Mouse (Mus musculus): ENCODE data around the gene Lrba. TPM values are rescaled to one million over a fixed set of nuclear protein-coding genes. Genes with fewer than 3 reads are reported as not detected.

Lrba gene
- polyA plus RNA-seq, 1 experiment from 2014 or later, result 8.8 TPM

DNA sequence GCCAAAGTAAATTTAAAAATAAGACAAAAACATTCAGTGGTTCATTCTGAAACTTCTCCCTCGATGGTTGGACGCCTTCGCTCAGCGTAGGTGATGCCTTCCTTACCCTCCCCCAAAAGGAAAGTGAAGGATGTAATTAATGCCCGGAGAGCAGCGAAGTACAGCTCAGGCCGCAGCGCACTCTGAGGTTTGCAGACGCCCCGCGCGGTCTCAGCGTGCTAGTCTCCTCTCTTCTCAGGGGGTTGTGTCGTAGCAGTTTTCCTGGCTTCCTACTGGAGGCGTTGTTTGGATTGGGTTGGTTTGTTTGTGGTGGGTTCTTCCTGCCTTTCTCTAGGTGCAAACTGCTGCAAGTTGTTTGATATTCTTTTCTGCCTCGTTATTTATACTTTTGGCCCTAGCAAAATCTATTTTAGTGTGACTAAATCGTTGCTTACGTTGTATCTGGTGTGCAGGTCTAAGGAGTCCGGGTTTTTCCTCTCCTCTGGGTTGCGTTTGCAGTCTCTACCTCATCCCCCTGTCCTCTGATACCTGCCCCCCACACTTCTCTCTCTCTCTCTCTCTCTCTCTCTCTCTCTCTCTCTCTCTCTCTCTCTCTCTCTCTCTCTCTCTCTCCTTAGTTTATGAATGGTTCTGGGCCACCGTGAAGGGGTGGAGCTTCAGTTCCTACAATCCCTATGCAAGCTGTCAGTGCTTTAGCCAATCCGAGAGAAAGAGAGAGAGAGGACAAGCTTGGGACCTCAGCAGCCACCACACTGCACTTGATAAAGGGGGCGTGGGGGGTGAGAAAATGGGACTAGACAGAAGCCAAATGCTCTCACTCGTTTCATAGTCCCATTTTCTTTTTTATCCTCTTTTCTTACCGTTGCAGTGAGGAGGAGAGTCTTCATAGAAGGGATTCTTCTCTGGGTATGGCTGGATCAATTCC, 323.9 kb downstream of the Lrba start, which contains the start of gene Mab21l2:
Mab21l2 (minus strand) TSS at position 539 of the 925 bp plus-strand sequence.
- under 1% methylated on average over 25 of the region's 25 CpGs for WGBS
- peak within 1 kb of the TSS; percentile 97 for H3K27ac ChIP-seq (replicated peaks)
- peak within 1 kb of the TSS; percentile 62 for H3K4me3 ChIP-seq
- H3K4me1 ChIP-seq, result peaks cover 21% of the 10 kb centered on the region
- H3K9ac ChIP-seq (replicated peaks), result peak within 1 kb of the TSS; percentile 88
- H3K27me3 ChIP-seq, result 0 out of 2 replicates have a peak, but pooled peaks cover 17% of the 10 kb centered on the region
- H3K4me2 ChIP-seq (replicated peaks), result peak within 1 kb of the TSS; percentile 62
- no peaks in the 10 kb centered on the region for H3K36me3 ChIP-seq
- H3K9me3 ChIP-seq, result no peaks in the 10 kb centered on the region
- ATAC-seq (ENCODE audit: low FRiP score, low read depth), result peak; percentile 92

DNA sequence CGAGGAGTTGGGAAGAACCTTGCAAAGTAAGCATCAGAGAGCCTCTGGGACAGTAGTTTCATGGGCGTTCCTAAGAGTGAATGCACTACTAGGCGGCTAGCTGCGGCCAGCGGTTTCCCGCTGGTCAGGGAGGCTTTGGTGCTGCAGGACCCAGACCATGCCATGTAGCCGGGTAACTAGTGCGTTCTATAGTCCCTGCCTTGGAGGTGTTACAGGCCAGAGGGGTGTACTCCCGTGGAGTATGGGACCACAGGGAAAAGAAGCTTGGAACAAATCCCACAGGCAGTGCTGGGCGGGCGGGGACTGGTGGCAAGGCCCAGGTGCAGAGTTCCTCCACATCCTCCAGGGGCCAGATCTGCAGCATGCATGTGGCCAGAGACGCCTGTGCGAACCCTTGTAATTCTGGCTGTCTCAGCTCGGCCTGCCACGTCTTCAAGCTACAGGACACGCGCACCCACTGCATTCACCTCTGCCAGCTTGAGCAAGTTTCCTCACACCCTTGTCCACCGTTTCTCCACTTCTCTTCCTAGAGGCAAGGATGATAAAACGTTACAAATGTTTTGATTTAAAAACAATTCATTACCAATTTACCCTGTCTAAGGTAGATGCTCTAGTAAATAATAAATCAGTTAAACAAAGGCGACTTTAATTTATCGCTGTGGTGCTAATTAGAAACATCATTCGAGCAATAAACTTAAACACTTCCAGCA, 326.0 kb downstream of the Lrba start:
- ATAC-seq (ENCODE audit: low FRiP score, low read depth), result peak; percentile 35; the same call in 1 of the 2 replicates
- H3K27ac ChIP-seq (replicated peaks), result peak overlapping the region; percentile 86
- H3K27me3 ChIP-seq, result 0 out of 2 replicates have a peak, but pooled peaks cover 16% of the 10 kb centered on the region
- no peaks in the 10 kb centered on the region for H3K9me3 ChIP-seq
- peak overlapping the region; percentile 62 for H3K4me2 ChIP-seq (replicated peaks)
- WGBS, result 3% methylated on average over 22 of the region's 22 CpGs
- peak overlapping the region; percentile 43 for H3K4me3 ChIP-seq
- peak overlapping the region; percentile 75 for H3K9ac ChIP-seq (replicated peaks)
- no peaks in the 10 kb centered on the region for H3K36me3 ChIP-seq
- H3K4me1 ChIP-seq, result peaks cover 21% of the 10 kb centered on the region

DNA sequence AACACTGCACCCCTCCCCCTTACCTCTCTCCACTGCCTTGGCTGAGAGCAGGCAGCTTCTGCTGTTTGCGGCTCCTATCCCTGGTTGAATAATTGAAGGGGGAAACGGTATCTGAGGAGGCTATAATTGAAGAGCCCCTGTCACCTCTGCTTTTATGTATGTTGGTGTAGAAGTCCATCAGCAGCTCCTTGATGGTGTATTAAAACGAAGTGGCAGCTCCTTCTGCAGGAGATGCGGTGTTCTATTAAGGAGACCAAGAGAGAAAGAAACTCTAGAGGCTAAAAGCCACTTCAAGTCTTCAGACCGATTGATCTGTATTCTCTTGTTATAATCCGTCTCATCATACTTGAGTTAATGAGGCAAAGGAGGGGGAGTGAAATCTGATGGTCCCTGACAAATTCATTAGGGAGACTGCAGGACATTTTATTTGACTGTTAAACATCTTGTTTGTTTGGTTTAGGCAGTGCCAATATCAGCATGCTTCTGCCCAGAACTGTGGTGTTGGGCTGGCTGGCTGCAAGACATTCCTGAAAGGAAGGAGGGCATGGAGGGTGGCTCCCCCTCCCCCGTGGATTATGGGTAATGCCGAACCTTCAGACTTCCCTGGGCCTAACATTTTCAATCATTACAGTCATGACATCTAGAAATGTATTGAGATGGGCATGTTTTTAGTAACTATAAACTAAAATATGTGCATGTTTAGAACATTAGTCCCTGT, 326.7 kb downstream of the Lrba start:
- H3K36me3 ChIP-seq, result no peaks in the 10 kb centered on the region
- 0 out of 2 replicates have a peak, but pooled peaks cover 18% of the 10 kb centered on the region for H3K27me3 ChIP-seq
- H3K4me3 ChIP-seq, result peak overlapping the region; percentile 43
- peak overlapping the region; percentile 75 for H3K9ac ChIP-seq (replicated peaks)
- H3K27ac ChIP-seq (replicated peaks), result peak overlapping the region; percentile 86
- no peaks in the 10 kb centered on the region for H3K9me3 ChIP-seq
- ATAC-seq (ENCODE audit: low FRiP score, low read depth), result no peak
- peak overlapping the region; percentile 62 for H3K4me2 ChIP-seq (replicated peaks)
- H3K4me1 ChIP-seq, result peaks cover 21% of the 10 kb centered on the region
- 5% methylated on average over 8 of the region's 8 CpGs for WGBS

DNA sequence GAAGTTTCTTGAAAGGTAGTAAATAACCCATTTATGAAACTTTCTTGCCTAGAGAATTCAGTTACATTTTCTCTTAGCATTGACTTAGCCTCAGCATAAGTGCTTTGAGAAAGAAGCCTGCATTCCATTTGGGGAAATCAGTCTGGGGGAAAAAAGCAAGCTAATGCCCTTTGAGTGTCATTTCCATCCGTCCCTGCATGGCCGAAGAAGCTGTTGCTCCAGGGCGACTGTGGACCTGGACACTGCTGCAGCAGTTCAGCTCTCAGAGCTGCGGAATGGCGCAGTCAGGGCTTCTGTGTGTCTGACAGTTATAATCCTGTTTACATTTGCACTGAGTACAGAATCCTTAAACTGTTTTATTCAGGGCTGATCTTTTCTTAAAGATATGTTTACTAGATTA, 327.7 kb downstream of the Lrba start:
- peak overlapping the region; percentile 62 for H3K4me2 ChIP-seq (replicated peaks)
- ATAC-seq (ENCODE audit: low FRiP score, low read depth), result no peak
- H3K27ac ChIP-seq (replicated peaks), result peak overlapping the region; percentile 71; the same call in 1 of the 2 replicates
- WGBS, result 11% methylated on average over 5 of the region's 5 CpGs
- no peaks in the 10 kb centered on the region for H3K9me3 ChIP-seq
- peak overlapping the region; percentile 24 for H3K4me3 ChIP-seq
- peak overlapping the region; percentile 24; the same call in 1 of the 2 replicates for H3K9ac ChIP-seq (replicated peaks)
- no peaks in the 10 kb centered on the region for H3K36me3 ChIP-seq
- H3K27me3 ChIP-seq, result peaks cover 23% of the 10 kb centered on the region; the same call in 1 of the 2 replicates
- peaks cover 14% of the 10 kb centered on the region for H3K4me1 ChIP-seq

DNA sequence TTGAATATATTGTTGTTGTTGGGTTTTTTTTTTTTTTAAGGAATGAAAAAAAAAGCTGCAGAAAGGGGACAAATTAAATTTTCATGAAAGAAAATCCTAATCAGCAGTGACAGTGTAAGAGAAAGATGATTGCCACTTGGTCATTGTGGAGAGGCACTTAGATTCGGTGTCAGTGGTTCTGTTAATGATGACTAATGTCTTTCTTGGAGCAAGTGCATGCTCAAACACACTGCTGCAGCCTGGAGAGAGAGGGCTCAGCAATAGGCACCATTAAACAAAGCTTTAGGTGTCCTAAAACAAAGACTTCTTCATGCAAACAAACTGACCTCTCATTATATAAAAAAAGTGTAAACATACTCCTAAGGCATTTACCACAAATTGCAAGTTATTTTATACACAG, 334.5 kb downstream of the Lrba start:
- 34% methylated on average over 1 of the region's 1 CpGs for WGBS

DNA sequence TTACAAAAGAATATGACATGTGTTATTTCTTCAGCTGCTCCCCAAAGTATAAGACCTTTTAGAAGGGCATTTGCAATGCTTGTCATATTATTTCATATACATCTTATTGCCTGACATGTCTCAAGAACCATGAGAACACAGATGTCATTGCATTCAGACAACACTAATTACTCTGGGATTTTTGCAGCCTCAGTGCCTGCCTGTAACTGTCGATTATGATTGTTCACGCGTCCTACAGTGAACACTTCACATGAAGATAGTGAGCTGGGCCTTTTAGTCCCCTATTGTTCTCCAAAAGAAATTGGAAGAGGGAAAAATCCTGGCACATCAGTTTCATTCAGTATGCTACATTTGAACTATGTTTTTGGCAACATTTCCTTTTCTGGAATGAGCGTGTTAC, 335.2 kb downstream of the Lrba start:
- ATAC-seq (ENCODE audit: low FRiP score, low read depth), result peak; percentile 68; the same call in 1 of the 2 replicates
- H3K36me3 ChIP-seq, result no peaks in the 10 kb centered on the region
- no peaks in the 10 kb centered on the region for H3K9me3 ChIP-seq
- no peak overlapping the region for H3K9ac ChIP-seq (replicated peaks)
- no peak overlapping the region for H3K4me2 ChIP-seq (replicated peaks)
- H3K27ac ChIP-seq (replicated peaks), result peak overlapping the region; percentile 49
- WGBS, result 53% methylated on average over 4 of the region's 4 CpGs
- no peak overlapping the region for H3K4me3 ChIP-seq
- H3K27me3 ChIP-seq, result peaks cover 18% of the 10 kb centered on the region; the same call in 1 of the 2 replicates
- no peaks in the 10 kb centered on the region; the same call in 1 of the 2 replicates for H3K4me1 ChIP-seq

More for the DNA sequence above, 334.5 kb downstream of the Lrba start:
- Histone ChIP-seq H3K9me3 (no peaks in the 10 kb centered on the region), H3K4me2 (replicated peaks) (0 out of 2 replicates have a peak overlapping the region, but pooled peaks have one; percentile 7), H3K4me3 (no peak overlapping the region), H3K36me3 (no peaks in the 10 kb centered on the region), H3K27ac (replicated peaks) (peak overlapping the region; percentile 63), H3K27me3 (peaks cover 18% of the 10 kb centered on the region; the same call in 1 of the 2 replicates), H3K9ac (replicated peaks) (no peak overlapping the region), H3K4me1 (no peaks in the 10 kb centered on the region; the same call in 1 of the 2 replicates)
- peak; percentile 47; the same call in 1 of the 2 replicates for ATAC-seq (ENCODE audit: low FRiP score, low read depth)

DNA sequence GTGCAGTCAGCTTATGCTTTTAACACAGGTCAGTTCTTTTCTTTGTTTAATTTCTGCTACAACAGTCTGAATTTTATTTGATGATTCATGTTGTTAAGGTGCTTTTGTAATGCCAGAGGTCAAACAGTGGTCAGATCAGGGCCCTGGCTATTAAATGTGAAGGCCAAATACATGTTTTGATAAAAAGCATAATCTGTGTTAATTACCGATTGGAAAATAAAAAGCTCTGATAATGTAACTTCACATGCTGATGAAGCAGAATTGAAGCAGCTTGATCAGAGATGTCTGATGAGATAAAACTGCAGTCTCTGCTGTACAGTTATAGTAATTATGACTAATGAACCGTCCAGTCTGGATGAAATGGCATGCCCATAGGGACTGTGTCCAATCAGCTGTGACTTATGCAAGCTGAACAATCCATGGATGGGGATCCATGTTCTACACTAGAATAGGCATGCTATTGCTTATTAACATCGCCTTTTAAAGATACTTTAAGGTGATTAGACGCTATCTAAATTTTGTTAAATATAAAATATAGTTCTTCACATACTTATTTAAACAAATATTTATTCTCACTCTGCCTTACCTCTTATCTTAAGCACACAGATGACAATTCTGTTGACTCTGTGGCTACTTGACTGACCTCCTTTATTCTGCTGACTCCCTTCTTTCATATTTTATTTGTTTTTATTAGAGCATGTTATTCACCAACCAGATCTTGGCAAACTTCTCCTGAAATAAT, 336.0 kb downstream of the Lrba start:
- Histone ChIP-seq H3K27me3 (peaks cover 17% of the 10 kb centered on the region; the same call in 1 of the 2 replicates), H3K4me1 (no peaks in the 10 kb centered on the region; the same call in 1 of the 2 replicates)
- ATAC-seq (ENCODE audit: low FRiP score, low read depth), result peak; percentile 50; the same call in 1 of the 2 replicates

DNA sequence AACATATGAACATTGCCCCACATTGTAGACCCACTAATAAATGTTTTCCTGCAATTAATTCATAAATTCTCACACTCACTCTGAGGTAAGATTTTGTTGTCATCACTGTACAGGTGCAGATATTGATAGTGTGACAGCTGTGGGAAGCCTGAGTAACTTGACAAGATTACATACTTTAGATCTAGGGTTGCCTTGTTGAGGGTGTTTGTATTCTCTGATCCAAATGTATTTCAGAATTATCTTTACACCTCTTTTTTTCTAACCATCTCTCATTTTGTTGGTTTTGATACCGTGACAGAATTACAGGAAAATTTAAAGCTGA, 336.5 kb downstream of the Lrba start:
- H3K36me3 ChIP-seq, result no peaks in the 10 kb centered on the region
- ATAC-seq (ENCODE audit: low FRiP score, low read depth), result no peak
- no peak overlapping the region for H3K27ac ChIP-seq (replicated peaks)
- H3K4me2 ChIP-seq (replicated peaks), result no peak overlapping the region
- no peaks in the 10 kb centered on the region for H3K9me3 ChIP-seq
- peaks cover 17% of the 10 kb centered on the region for H3K27me3 ChIP-seq
- no peak overlapping the region for H3K9ac ChIP-seq (replicated peaks)
- WGBS, result 89% methylated on average over 1 of the region's 1 CpGs
- no peak overlapping the region for H3K4me3 ChIP-seq
- no peaks in the 10 kb centered on the region; the same call in 1 of the 2 replicates for H3K4me1 ChIP-seq

More for the DNA sequence above, 336.0 kb downstream of the Lrba start:
- Histone ChIP-seq H3K27ac (replicated peaks) (peak overlapping the region; percentile 49), H3K9me3 (no peaks in the 10 kb centered on the region), H3K4me3 (no peak overlapping the region), H3K36me3 (no peaks in the 10 kb centered on the region), H3K4me2 (replicated peaks) (no peak overlapping the region; the same call in 1 of the 2 replicates), H3K9ac (replicated peaks) (no peak overlapping the region)
- 82% methylated on average over 4 of the region's 4 CpGs for WGBS

DNA sequence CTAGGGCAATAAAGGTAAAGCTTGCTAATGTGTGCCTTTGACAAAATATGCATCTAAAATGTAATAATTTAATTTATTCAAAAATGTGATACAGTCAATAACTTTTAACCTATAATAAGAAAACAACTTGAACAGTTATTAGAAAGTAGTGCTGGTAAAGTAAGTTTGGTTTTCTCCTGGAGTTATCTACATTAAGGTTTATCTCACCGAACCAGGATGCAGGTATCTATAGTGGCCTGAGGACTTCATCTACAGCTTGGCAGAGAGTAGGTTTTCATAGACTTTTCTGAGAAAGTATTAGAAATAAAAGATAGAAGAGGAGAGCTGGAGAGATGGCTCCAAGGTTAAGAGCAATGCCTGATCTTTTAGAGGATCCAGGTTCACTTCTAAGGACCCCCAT, 336.9 kb downstream of the Lrba start:
- H3K27ac ChIP-seq (replicated peaks), result no peak overlapping the region
- H3K4me1 ChIP-seq, result no peaks in the 10 kb centered on the region; the same call in 1 of the 2 replicates
- H3K4me3 ChIP-seq, result no peak overlapping the region
- no peaks in the 10 kb centered on the region for H3K9me3 ChIP-seq
- WGBS, result 93% methylated on average over 1 of the region's 1 CpGs
- ATAC-seq (ENCODE audit: low FRiP score, low read depth), result no peak
- peaks cover 19% of the 10 kb centered on the region for H3K27me3 ChIP-seq
- no peak overlapping the region for H3K9ac ChIP-seq (replicated peaks)
- no peaks in the 10 kb centered on the region for H3K36me3 ChIP-seq
- no peak overlapping the region for H3K4me2 ChIP-seq (replicated peaks)

DNA sequence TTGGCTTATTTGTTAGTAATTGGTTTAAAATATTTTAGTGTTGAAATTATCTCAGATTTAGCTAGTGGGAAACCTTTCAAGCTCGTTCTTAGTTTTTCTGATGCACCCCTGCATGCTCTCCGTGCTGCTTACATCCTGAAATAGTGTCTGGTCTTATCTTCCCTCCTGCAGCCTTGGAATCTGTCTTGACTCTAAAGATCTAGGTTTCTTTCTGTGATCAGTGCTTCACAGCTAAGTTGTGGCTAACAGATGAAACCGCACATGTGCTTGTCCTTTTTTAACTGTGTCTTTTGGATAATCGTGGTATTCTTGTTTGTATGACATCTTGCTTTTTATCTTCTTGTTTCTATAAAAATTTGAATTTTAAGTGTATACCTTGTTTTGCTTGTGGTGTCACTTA, 342.8 kb downstream of the Lrba start:
- H3K4me1 ChIP-seq, result no peaks in the 10 kb centered on the region
- no peak overlapping the region for H3K4me3 ChIP-seq
- no peak overlapping the region for H3K4me2 ChIP-seq (replicated peaks)
- no peak for ATAC-seq (ENCODE audit: low FRiP score, low read depth)
- no peak overlapping the region for H3K9ac ChIP-seq (replicated peaks)
- no peaks in the 10 kb centered on the region for H3K36me3 ChIP-seq
- no peak overlapping the region for H3K27ac ChIP-seq (replicated peaks)
- WGBS, result 78% methylated on average over 4 of the region's 4 CpGs
- H3K9me3 ChIP-seq, result no peaks in the 10 kb centered on the region
- H3K27me3 ChIP-seq, result peaks cover 12% of the 10 kb centered on the region

DNA sequence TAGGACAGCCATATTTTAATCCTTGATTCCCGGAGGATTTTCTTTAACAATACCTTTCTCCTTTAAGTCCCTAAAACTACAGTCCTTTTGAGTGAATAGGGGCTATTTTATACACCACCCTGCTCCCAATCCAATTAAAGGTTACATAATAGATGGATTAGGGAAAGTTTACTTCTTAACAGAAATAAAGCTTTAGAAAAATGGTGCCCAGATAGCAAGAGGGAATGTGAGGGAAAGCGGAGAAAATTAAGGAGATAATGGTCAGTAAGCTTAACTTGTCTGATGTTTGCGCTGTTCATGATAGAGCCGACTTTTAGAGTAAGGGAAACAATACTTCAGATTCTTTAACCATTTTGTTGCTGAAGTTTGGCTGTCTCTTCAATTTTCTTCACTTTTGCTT, 347.0 kb downstream of the Lrba start:
- Histone ChIP-seq H3K9me3 (no peaks in the 10 kb centered on the region), H3K4me2 (replicated peaks) (no peak overlapping the region), H3K27ac (replicated peaks) (no peak overlapping the region), H3K4me1 (no peaks in the 10 kb centered on the region), H3K9ac (replicated peaks) (no peak overlapping the region), H3K36me3 (no peaks in the 10 kb centered on the region), H3K27me3 (peaks cover 6% of the 10 kb centered on the region), H3K4me3 (no peak overlapping the region)
- WGBS, result 7% methylated on average over 4 of the region's 4 CpGs
- ATAC-seq (ENCODE audit: low FRiP score, low read depth), result peak; percentile 71; the same call in 1 of the 2 replicates

Measured in midbrain, embryonic 12.5 days (tissue).